Mouse (Mus musculus) intestine, embryonic 16.5 days (tissue): ENCODE data around the gene Hist2h2aa2. TPM values are rescaled to one million over a fixed set of nuclear protein-coding genes. Genes with fewer than 3 reads are reported as not detected.

Experiments used
- ATAC-seq: fragments of 200-750 bp; cut with Nextera tagmentation; 2 replicates; pipeline ENCODE4 v1.8.0; 2017; ENCODE audit warnings: moderate TSS enrichment, moderate library complexity
- H3K27ac ChIP-seq: fragments of 300-500 bp; sonication (generic); 2 replicates; pipeline ENCODE4 v1.5.1; 2014; ENCODE audit warnings: mild to moderate bottlenecking, low read length
- H3K27me3 ChIP-seq: fragments of 300-500 bp; sonication (generic); replicated peaks from 2 replicates; pipeline ENCODE4 v1.6.1; 2014; ENCODE audit warnings: low read length, control low read depth, mixed read lengths; ENCODE audit not compliant: control insufficient read depth, insufficient read depth
- H3K36me3 ChIP-seq: fragments of 300-500 bp; sonication (generic); 2 replicates; pipeline ENCODE4 v1.6.1; 2014; ENCODE audit warnings: low read length, control low read depth; ENCODE audit not compliant: control insufficient read depth, insufficient read depth
- H3K4me1 ChIP-seq: fragments of 300-500 bp; sonication (generic); 2 replicates; pipeline ENCODE4 v1.6.1; 2014; ENCODE audit warnings: low read length, control low read depth, mixed read lengths; ENCODE audit not compliant: control insufficient read depth, insufficient read depth
- H3K4me2 ChIP-seq: fragments of 300-500 bp; sonication (generic); 2 replicates; pipeline ENCODE4 v1.6.1; 2014; ENCODE audit warnings: low read depth, low read length, control low read depth
- H3K4me3 ChIP-seq: fragments of 300-500 bp; sonication (generic); 2 replicates; pipeline ENCODE4 v1.5.1; 2014; ENCODE audit warnings: mild to moderate bottlenecking, low read length
- H3K9ac ChIP-seq: fragments of 300-500 bp; sonication (generic); 2 replicates; pipeline ENCODE4 v1.6.1; 2014; ENCODE audit warnings: low read depth, low read length
- H3K9me3 ChIP-seq: fragments of 300-500 bp; sonication (generic); 2 replicates; pipeline ENCODE4 v1.6.1; 2016; ENCODE audit warnings: low read length, control low read depth; ENCODE audit not compliant: control insufficient read depth
- WGBS: fragments of 180-500 bp; shearing (Covaris S2); extraction: QIAGEN DNeasy Blood & Tissue Kit; methylation state at CpG from one replicate; pipeline ENCODE4 v1.1.7; 2014; 5-methylcytosine and 5-hydroxymethylcytosine counted together
- microRNA-seq: library from miRNA; unstranded; fragments of <30 nt; microRNA quantifications from one replicate; pipeline ENCODE4, GENCODE M21; 2016
- polyA plus RNA-seq: library from polyadenylated mRNA; unstranded; fragments of >200 nt; fragmentation: Nextera tagmentation; extraction: Ambion mirVana; gene quantifications from 2 replicates; pipeline ENCODE4 v1.2.1, GENCODE M21; 2015

The Hist2h2aa2 gene
- polyA plus RNA-seq, 1 experiment from 2014 or later = 37.3 TPM

DNA sequence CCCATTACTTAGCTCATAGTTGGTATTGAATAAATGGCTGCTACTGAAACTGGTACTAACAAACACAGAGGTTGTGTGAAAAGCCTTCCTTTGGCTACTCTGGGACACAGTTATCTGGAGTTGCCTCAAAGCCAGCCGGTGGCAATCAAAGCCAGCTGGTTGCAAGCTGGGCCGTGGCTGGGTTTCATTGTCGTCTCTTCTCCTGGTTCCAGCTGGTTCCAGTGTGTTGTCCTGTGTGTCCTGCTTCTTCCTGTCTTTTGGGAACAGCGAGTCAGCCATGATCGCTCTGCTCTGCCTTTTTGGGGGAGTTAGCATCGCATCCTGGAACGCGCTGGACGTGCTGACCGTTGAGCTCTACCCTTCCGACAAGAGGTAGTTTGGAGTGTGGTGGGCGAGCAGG is 47.1 kb downstream of the Hist2h2aa2 start:
- no peak for ATAC-seq
- no peak overlapping the region for H3K9ac ChIP-seq
- H3K4me1 ChIP-seq = peaks cover 9% of the 10 kb centered on the region
- 66% methylated on average over 12 of the region's 12 CpGs for WGBS
- H3K9me3 ChIP-seq = no peaks in the 10 kb centered on the region
- no peak overlapping the region for H3K4me3 ChIP-seq
- no peaks in the 10 kb centered on the region for H3K27me3 ChIP-seq
- no peak overlapping the region for H3K4me2 ChIP-seq
- no peaks in the 10 kb centered on the region for H3K36me3 ChIP-seq
- H3K27ac ChIP-seq = no peak overlapping the region

Small RNAs within 50 kb of the gene (microRNA-seq; reads per million reads assigned to microRNA genes)
- gene Gm44492 = not detected
- gene Gm47311 = not detected
- not detected for gene Gm47313

Other genes with a start within 250 kb of the Hist2h2aa2 start
- 17.3 and 17.7 TPM in 2 replicates for gene Plekho1, start 244.3 kb downstream of the Hist2h2aa2 start, polyA plus RNA-seq
- 28.0 and 28.5 TPM in 2 replicates for gene Vps45, start 181.8 kb downstream of the Hist2h2aa2 start, polyA plus RNA-seq
- 14.7 and 15.5 TPM in 2 replicates for gene Otud7b, start 135.7 kb downstream of the Hist2h2aa2 start, polyA plus RNA-seq
- gene Mtmr11, start 78.3 kb downstream of the Hist2h2aa2 start, polyA plus RNA-seq = 24.5 TPM in 2 replicates
- gene Sf3b4, start 67.9 kb downstream of the Hist2h2aa2 start, polyA plus RNA-seq = 142 and 154 TPM in 2 replicates
- gene Sv2a, start 59.1 kb downstream of the Hist2h2aa2 start, polyA plus RNA-seq = 3.2 and 3.4 TPM in 2 replicates
- 65.2 and 66.2 TPM in 2 replicates for gene Bola1, start 20.6 kb downstream of the Hist2h2aa2 start, polyA plus RNA-seq
- 0.70 TPM in 1 of 2 replicates, not detected in the other for gene Hist2h2ab, start 20.4 kb downstream of the Hist2h2aa2 start, polyA plus RNA-seq
- gene Hist2h2ac, start 19.4 kb downstream of the Hist2h2aa2 start, polyA plus RNA-seq = 2.8 and 4.7 TPM in 2 replicates
- gene Hist2h2be, start 19.2 kb downstream of the Hist2h2aa2 start, polyA plus RNA-seq = 6.7 and 7.3 TPM in 2 replicates
- gene Hist2h3c2, start 1.1 kb downstream of the Hist2h2aa2 start, polyA plus RNA-seq = 2.9 and 3.7 TPM in 2 replicates
- gene Hist2h2aa1, start 5.2 kb upstream of the Hist2h2aa2 start, polyA plus RNA-seq = 13.7 and 14.1 TPM in 2 replicates
- gene Hist2h3c1, start 6.4 kb upstream of the Hist2h2aa2 start, polyA plus RNA-seq = 1.3 and 1.8 TPM in 2 replicates
- gene Hist2h4, start 23.0 kb upstream of the Hist2h2aa2 start, polyA plus RNA-seq = 5.3 and 5.8 TPM in 2 replicates
- 21.2 and 30.8 TPM in 2 replicates for gene Hist2h3b, start 28.4 kb upstream of the Hist2h2aa2 start, polyA plus RNA-seq
- gene Hist2h2bb, start 29.5 kb upstream of the Hist2h2aa2 start, polyA plus RNA-seq = 5.3 and 6.2 TPM in 2 replicates
- gene Fcgr1, start 53.7 kb upstream of the Hist2h2aa2 start, polyA plus RNA-seq = 3.6 and 3.7 TPM in 2 replicates
- gene BC107364, start 212.0 kb upstream of the Hist2h2aa2 start, polyA plus RNA-seq = 0.12 and 0.21 TPM in 2 replicates